In genomic region chr15:81448463-81448862, GRCm38 (mm10) we compare ENCODE assay signal across 9 mouse cellular contexts. TPM values are rescaled to one million over a fixed set of nuclear protein-coding genes. Genes with fewer than 3 reads are reported as not detected.
A peak's percentile ranks its signal among the peaks of the same experiment; 100 is the strongest.
DNase-seq lines count a peak whose midpoint lies in the region; TF ChIP-seq lines count a peak whose summit lies in the region.
"Had no signal": no experiment of that assay in that cellular context is flagged by ENCODE, and none has a peak within 500 bp of the region (broad histone marks: within the 10 kb centered on the region; RNA-seq: fewer than 3 reads in every experiment).

No protein-coding gene starts in this region.

- 0 out of 2 replicates have a peak, but pooled peaks cover 2% of the 10 kb centered on the region for H3K4me1 ChIP-seq in E14TG2a.4 (replicated peaks; ENCODE audit: low read depth, low read length)
- H3K4me1 ChIP-seq: heart, embryonic 15.5 days; stomach, embryonic 15.5 days had no signal

- H3K27me3 ChIP-seq in E14TG2a.4 (ENCODE audit: insufficient read depth, low read length) = no peaks in the 10 kb centered on the region
- H3K27me3 ChIP-seq: heart, embryonic 15.5 days; stomach, embryonic 15.5 days had no signal

- H3K36me3 ChIP-seq in E14TG2a.4 (ENCODE audit: insufficient read depth, low read length) = peaks cover 78% of the 10 kb centered on the region

- TF ChIP-seq CTCF in E14TG2a.4 (conservative IDR thresholded peaks at IDR 0.05; ENCODE audit: low read length) = peak; percentile 93

- H3K4me3 ChIP-seq in E14TG2a.4 (replicated peaks; ENCODE audit: low read length) = no peak overlapping the region
- H3K4me3 ChIP-seq: heart, embryonic 15.5 days; stomach, embryonic 15.5 days had no signal

- peak; percentile 75 to 78 for DNase-seq in B cell, adult 2 months
- DNase-seq in cerebellum, adult 8-10 months = peak; percentile 69
- DNase-seq in gastrocnemius, postnatal 10 days = peak; percentile 40
- peak; percentile 80 for DNase-seq in layer of hippocampus, adult 11-12 months (ENCODE audit: low spot score)
- peak; percentile 78 for DNase-seq in lung, postnatal 25 days (ENCODE audit: low spot score)
- DNase-seq in right cerebral cortex, postnatal 10 days (ENCODE audit: low spot score in 2 of 2) = peak; percentile 65 to 68

- no peaks in the 10 kb centered on the region for H3K9me3 ChIP-seq in E14TG2a.4 (ENCODE audit: low read length)
- H3K9me3 ChIP-seq: heart, embryonic 15.5 days; stomach, embryonic 15.5 days had no signal

RNA-seq across cellular contexts. Expression of gene Rbx1, which starts 17.6 kb away (rescaled TPM):
- 100 to 1,000 TPM; 118 to 123 TPM for total RNA-seq in gastrocnemius, postnatal 10 days (2021)

RNA-seq across cellular contexts. Expression of gene Dnajb7, which starts 40.4 kb away (rescaled TPM):
- total RNA-seq in gastrocnemius, postnatal 10 days (2021) = not detected

RNA-seq across cellular contexts. Expression of gene Xpnpep3, which starts 48.5 kb away (rescaled TPM):
- 1 to 10 TPM; 7.5 to 8.6 TPM for total RNA-seq in gastrocnemius, postnatal 10 days (2021)

RNA-seq across cellular contexts. Expression of gene St13, which starts 48.6 kb away (rescaled TPM):
- total RNA-seq in gastrocnemius, postnatal 10 days (2021) = 100 to 1,000 TPM; 102 to 126 TPM
